Comparison of ENCODE assay signal across 26 mouse cellular contexts in the genomic region with DNA sequence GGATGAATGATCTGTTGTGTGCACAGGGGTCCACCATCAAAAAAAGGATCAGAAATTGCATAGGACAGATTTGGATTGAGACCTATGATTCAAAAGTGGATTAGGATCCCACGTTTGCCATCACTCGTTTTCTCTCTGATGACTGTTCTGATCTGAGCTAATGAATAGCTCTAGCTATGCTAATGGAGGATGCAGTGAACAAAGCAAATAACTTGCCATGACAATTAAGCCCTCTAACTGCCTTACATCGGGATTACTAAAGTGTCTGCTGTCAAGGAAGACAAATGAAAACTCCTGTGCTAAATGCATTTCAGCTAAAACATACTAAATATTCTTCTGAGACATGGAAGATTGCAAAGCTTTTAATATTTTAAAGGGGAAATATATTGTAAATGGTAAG.
DNase-seq lines count a peak whose midpoint lies in the region; ATAC-seq lines count a peak whose summit lies in the region.
"Had no signal": no experiment of that assay in that cellular context is flagged by ENCODE, and none has a peak within 500 bp of the region (broad histone marks: within the 10 kb centered on the region; RNA-seq: fewer than 3 reads in every experiment).

No protein-coding gene starts in this region.

- H3K4me1 ChIP-seq in forebrain, embryonic 13.5 days: no peaks in the 10 kb centered on the region
- H3K4me1 ChIP-seq in forebrain, embryonic 15.5 days: no peaks in the 10 kb centered on the region
- no peaks in the 10 kb centered on the region for H3K4me1 ChIP-seq in forebrain, embryonic 16.5 days (replicated peaks; ENCODE audit: control insufficient read depth, insufficient read depth, low read length)
- H3K4me1 ChIP-seq in forebrain, embryonic 11.5 days (replicated peaks; ENCODE audit: control insufficient read depth, insufficient read depth, low read length): no peaks in the 10 kb centered on the region
- no peaks in the 10 kb centered on the region for H3K4me1 ChIP-seq in midbrain, embryonic 14.5 days (ENCODE audit: control insufficient read depth, insufficient read depth, low read length)
- H3K4me1 ChIP-seq in midbrain, embryonic 15.5 days: no peaks in the 10 kb centered on the region
- H3K4me1 ChIP-seq: embryonic facial prominence, embryonic 13.5 days; embryonic facial prominence, embryonic 15.5 days had no signal

- 11% methylated on average over 3 of the region's 3 CpGs for WGBS in forebrain, embryonic 13.5 days
- WGBS in forebrain, embryonic 15.5 days: 4% methylated on average over 3 of the region's 3 CpGs
- WGBS in forebrain, embryonic 16.5 days: 9% methylated on average over 3 of the region's 3 CpGs
- 20% methylated on average over 3 of the region's 3 CpGs for WGBS in forebrain, embryonic 11.5 days
- WGBS in midbrain, embryonic 14.5 days: 6% methylated on average over 3 of the region's 3 CpGs
- WGBS in midbrain, embryonic 15.5 days: 11% methylated on average over 3 of the region's 3 CpGs

- 0 out of 2 replicates have a peak, but pooled peaks have one; percentile 30 for ATAC-seq in forebrain, embryonic 13.5 days
- ATAC-seq in forebrain, embryonic 15.5 days (replicated peaks): no peak; the same call in 1 of the 2 replicates
- peak; percentile 80 for ATAC-seq in forebrain, embryonic 16.5 days
- no peak for ATAC-seq in forebrain, embryonic 11.5 days (replicated peaks; ENCODE audit: low FRiP score)
- no peak for ATAC-seq in midbrain, embryonic 14.5 days (ENCODE audit: low FRiP score, low TSS enrichment)
- ATAC-seq in midbrain, embryonic 15.5 days (replicated peaks): no peak
- ATAC-seq: CD4-positive, CD25-positive, alpha-beta regulatory T cell, adult 4 months; Patski had no signal

- no peak overlapping the region for H3K4me2 ChIP-seq in forebrain, embryonic 13.5 days
- no peak overlapping the region for H3K4me2 ChIP-seq in forebrain, embryonic 15.5 days (replicated peaks)
- H3K4me2 ChIP-seq in forebrain, embryonic 16.5 days (ENCODE audit: low read length): no peak overlapping the region
- no peak overlapping the region for H3K4me2 ChIP-seq in forebrain, embryonic 11.5 days (ENCODE audit: low read depth, low read length, severe bottlenecking)
- H3K4me2 ChIP-seq in midbrain, embryonic 14.5 days (ENCODE audit: low read length): no peak overlapping the region
- no peak overlapping the region for H3K4me2 ChIP-seq in midbrain, embryonic 15.5 days
- H3K4me2 ChIP-seq: embryonic facial prominence, embryonic 13.5 days; embryonic facial prominence, embryonic 15.5 days had no signal

- no peaks in the 10 kb centered on the region for H3K27me3 ChIP-seq in forebrain, embryonic 13.5 days
- H3K27me3 ChIP-seq in forebrain, embryonic 15.5 days: no peaks in the 10 kb centered on the region
- H3K27me3 ChIP-seq in forebrain, embryonic 16.5 days (replicated peaks; ENCODE audit: control insufficient read depth, insufficient read depth, low read length): no peaks in the 10 kb centered on the region
- no peaks in the 10 kb centered on the region for H3K27me3 ChIP-seq in forebrain, embryonic 11.5 days (ENCODE audit: control insufficient read depth, insufficient read depth, low read length)
- H3K27me3 ChIP-seq in midbrain, embryonic 14.5 days (ENCODE audit: control insufficient read depth, insufficient read depth, low read length): no peaks in the 10 kb centered on the region
- no peaks in the 10 kb centered on the region for H3K27me3 ChIP-seq in midbrain, embryonic 15.5 days (replicated peaks)
- H3K27me3 ChIP-seq: CH12.LX; embryonic facial prominence, embryonic 13.5 days; embryonic facial prominence, embryonic 15.5 days; Patski had no signal

- no peak overlapping the region for H3K4me3 ChIP-seq in forebrain, embryonic 13.5 days
- no peak overlapping the region for H3K4me3 ChIP-seq in forebrain, embryonic 15.5 days
- no peak overlapping the region for H3K4me3 ChIP-seq in forebrain, embryonic 16.5 days (replicated peaks; ENCODE audit: low read length)
- no peak overlapping the region for H3K4me3 ChIP-seq in forebrain, embryonic 11.5 days (ENCODE audit: low read depth, low read length)
- H3K4me3 ChIP-seq in midbrain, embryonic 14.5 days (replicated peaks; ENCODE audit: low read depth, low read length): no peak overlapping the region
- H3K4me3 ChIP-seq in midbrain, embryonic 15.5 days: no peak overlapping the region
- H3K4me3 ChIP-seq: embryonic facial prominence, embryonic 13.5 days; embryonic facial prominence, embryonic 15.5 days; erythroblast, embryonic 14.5 days had no signal

- H3K27ac ChIP-seq in forebrain, embryonic 13.5 days: no peak overlapping the region
- no peak overlapping the region for H3K27ac ChIP-seq in forebrain, embryonic 15.5 days (replicated peaks)
- H3K27ac ChIP-seq in forebrain, embryonic 16.5 days (ENCODE audit: low read length): no peak overlapping the region
- no peak overlapping the region for H3K27ac ChIP-seq in forebrain, embryonic 11.5 days (ENCODE audit: low read depth, low read length)
- H3K27ac ChIP-seq in midbrain, embryonic 14.5 days (replicated peaks; ENCODE audit: low read depth, low read length): no peak overlapping the region
- H3K27ac ChIP-seq in midbrain, embryonic 15.5 days: no peak overlapping the region
- H3K27ac ChIP-seq: embryonic facial prominence, embryonic 13.5 days; embryonic facial prominence, embryonic 15.5 days had no signal

- H3K9ac ChIP-seq in forebrain, embryonic 13.5 days: no peak overlapping the region
- H3K9ac ChIP-seq in forebrain, embryonic 15.5 days (replicated peaks): no peak overlapping the region
- H3K9ac ChIP-seq in forebrain, embryonic 16.5 days (replicated peaks; ENCODE audit: low read depth, low read length): no peak overlapping the region
- no peak overlapping the region for H3K9ac ChIP-seq in forebrain, embryonic 11.5 days (ENCODE audit: low read length)
- no peak overlapping the region for H3K9ac ChIP-seq in midbrain, embryonic 14.5 days (replicated peaks; ENCODE audit: low read length)
- H3K9ac ChIP-seq in midbrain, embryonic 15.5 days: no peak overlapping the region
- H3K9ac ChIP-seq: embryonic facial prominence, embryonic 13.5 days; embryonic facial prominence, embryonic 15.5 days had no signal

- no peak for DNase-seq in forebrain, embryonic 11.5 days (ENCODE audit: low spot score)
- DNase-seq in midbrain, embryonic 14.5 days: peak; percentile 18
- DNase-seq in ZHBTc4 (ENCODE audit: low read depth, low spot score): peak; percentile 1
- DNase-seq in adrenal gland, adult 8-10 months: no peak
- DNase-seq: adrenal gland, adult 2 months; adrenal gland, postnatal 14 days; adrenal gland, postnatal 36 days; B cell, adult 2 months; cerebellum, adult 11 months; cerebellum, adult 18-20 months; cerebellum, adult 8-10 months; cerebellum, adult 9-11 months; cerebellum, postnatal 14 days; cerebellum, postnatal 36 days; embryo, embryonic 11 days had no signal

- no peaks in the 10 kb centered on the region for H3K36me3 ChIP-seq in forebrain, embryonic 13.5 days (ENCODE audit: poor library complexity, severe bottlenecking)
- no peaks in the 10 kb centered on the region for H3K36me3 ChIP-seq in forebrain, embryonic 15.5 days
- no peaks in the 10 kb centered on the region for H3K36me3 ChIP-seq in forebrain, embryonic 16.5 days (ENCODE audit: control insufficient read depth, insufficient read depth)
- H3K36me3 ChIP-seq in forebrain, embryonic 11.5 days (ENCODE audit: control insufficient read depth, insufficient read depth, low read length): no peaks in the 10 kb centered on the region
- no peaks in the 10 kb centered on the region for H3K36me3 ChIP-seq in midbrain, embryonic 14.5 days (ENCODE audit: control insufficient read depth, insufficient read depth, low read length)
- no peaks in the 10 kb centered on the region for H3K36me3 ChIP-seq in midbrain, embryonic 15.5 days (replicated peaks)
- H3K36me3 ChIP-seq: embryonic facial prominence, embryonic 13.5 days; embryonic facial prominence, embryonic 15.5 days; G1E had no signal

- H3K9me3 ChIP-seq in forebrain, embryonic 13.5 days (replicated peaks): no peaks in the 10 kb centered on the region
- no peaks in the 10 kb centered on the region for H3K9me3 ChIP-seq in forebrain, embryonic 15.5 days
- no peaks in the 10 kb centered on the region for H3K9me3 ChIP-seq in forebrain, embryonic 16.5 days (ENCODE audit: control insufficient read depth, low read length)
- no peaks in the 10 kb centered on the region for H3K9me3 ChIP-seq in forebrain, embryonic 11.5 days (ENCODE audit: control insufficient read depth, low read length)
- no peaks in the 10 kb centered on the region for H3K9me3 ChIP-seq in midbrain, embryonic 14.5 days (ENCODE audit: control insufficient read depth, low read length)
- no peaks in the 10 kb centered on the region for H3K9me3 ChIP-seq in midbrain, embryonic 15.5 days
- H3K9me3 ChIP-seq: embryonic facial prominence, embryonic 13.5 days; embryonic facial prominence, embryonic 15.5 days; G1E had no signal

Comparison
In these comparisons a context has a peak if more than half of its experiments do, and no peak if none do; other contexts are left out.
1. ATAC-seq: peak in forebrain, embryonic 13.5 days (single experiment) and forebrain, embryonic 16.5 days (single experiment); none in forebrain, embryonic 15.5 days (single experiment), forebrain, embryonic 11.5 days (single experiment), midbrain, embryonic 14.5 days (single experiment) and midbrain, embryonic 15.5 days (single experiment).
2. DNase-seq: peak in midbrain, embryonic 14.5 days (single experiment) and ZHBTc4 (single experiment); none in forebrain, embryonic 11.5 days (single experiment) and adrenal gland, adult 8-10 months (single experiment).